Mouse (Mus musculus) yolk sac, embryonic 10.5 days (tissue): ENCODE data around the gene Lrrc29.
"Not testable (repeated sequence)": the region's sequence is repeated elsewhere in the genome, so short reads cannot be mapped to it uniquely, and the experiment has no call there.

ENCODE experiments used
- DNase-seq: peaks from one replicate; pipeline ENCODE4 v3.0.0-alpha.2; 2017; ENCODE audit warnings: low spot score

Gene Lrrc29

DNA sequence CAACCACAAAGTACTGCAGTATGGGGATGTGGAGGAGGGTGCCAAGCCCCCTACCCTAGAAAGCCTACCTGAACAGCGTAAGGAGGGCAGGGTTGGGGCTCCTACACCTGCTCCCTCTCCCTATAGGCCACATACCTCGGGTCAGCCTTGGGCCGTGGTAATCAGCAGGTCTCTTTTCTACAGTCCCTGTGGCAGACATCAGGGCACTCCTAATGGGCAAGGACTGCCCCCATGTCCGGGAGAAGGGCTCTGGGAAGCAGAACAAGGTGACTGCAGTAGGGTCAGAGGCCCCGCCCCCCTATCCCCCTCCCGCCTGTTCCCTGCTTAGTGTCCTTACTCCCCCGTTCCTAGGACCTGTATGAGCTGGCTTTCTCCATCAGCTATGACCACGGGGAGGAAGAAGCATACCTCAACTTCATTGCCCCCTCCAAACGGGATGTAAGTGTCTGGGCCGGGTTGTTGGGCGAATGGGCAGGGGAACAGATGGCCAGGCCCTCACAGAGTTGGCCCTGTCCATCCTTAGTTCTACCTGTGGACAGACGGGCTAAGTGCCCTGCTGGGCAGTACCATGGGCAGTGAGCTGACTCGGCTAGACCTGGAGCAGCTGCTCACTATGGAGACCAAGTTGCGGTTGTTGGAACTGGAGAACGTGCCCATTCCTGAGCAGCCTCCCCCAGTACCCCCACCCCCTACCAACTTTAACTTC lies 16.8 kb downstream of the Lrrc29 start:
- DNase-seq: no peak

DNA sequence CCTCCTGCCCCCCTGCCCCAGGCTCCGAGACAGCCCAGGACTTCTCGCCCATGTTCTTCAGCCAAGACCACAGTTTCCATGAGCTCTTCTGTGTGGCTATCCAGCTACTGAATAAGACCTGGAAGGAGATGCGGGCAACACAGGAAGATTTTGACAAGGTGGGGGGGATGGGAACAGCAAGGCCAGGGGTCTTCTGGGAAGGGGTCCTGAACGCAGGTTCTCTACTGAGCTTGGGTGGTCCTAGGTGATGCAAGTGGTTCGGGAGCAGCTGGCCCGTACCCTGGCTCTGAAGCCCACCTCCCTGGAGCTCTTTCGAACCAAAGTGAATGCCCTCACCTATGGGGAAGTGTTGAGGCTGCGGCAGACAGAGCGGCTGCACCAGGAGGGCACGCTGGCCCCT lies 17.6 kb downstream of the Lrrc29 start:
- no peak for DNase-seq

- no peak for DNase-seq
Observed at GRCm38 (mm10) chr8:105307670-105308069, 18.4 kb downstream of the Lrrc29 start.

GRCm38 (mm10) chr8:105306146-105306691 lies 19.9 kb downstream of the Lrrc29 start:
- DNase-seq: no peak

DNA sequence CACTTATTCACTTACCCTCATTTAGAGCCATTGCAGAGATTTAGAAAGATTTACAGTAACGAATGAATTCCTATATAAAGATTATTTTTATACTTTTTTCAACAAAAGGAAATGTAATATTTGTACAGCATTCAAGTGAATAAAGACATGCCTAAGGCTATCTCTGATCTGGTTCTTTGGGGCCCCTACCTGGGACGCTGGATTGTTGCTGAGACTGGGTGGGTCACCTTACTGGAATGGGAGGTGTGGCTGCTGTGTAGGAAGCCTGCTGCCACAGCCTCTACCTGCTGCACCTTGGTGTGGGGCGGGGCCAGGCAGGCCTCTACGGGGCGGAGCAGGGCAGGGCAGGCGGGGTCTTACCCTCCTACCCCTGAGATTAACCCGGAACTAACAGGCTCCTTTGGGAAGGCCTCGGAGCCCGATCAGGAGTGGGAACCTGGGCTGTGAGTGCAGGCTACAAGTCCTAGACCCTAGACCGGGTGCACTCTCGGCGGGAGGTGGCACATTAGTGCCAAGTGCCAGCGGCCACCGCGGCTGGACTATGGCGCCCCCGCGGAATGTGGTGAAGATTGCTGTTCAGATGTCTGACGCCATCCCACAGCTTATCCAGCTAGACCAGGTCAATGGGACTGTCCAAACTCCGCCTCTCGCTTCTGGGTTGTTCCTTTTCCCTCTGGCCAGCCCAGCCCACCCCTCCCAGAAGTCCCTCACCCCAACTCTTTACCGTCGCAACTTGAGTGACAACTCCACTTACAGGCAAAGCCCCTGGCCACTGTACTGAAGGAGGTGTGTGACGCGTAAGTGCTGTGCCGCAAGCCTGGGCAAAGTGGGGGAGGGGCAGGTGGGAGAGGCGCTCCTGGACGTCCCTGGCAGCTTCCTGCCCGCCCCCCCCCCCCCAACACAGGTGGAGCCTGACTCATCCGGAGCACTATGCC lies 20.6 kb downstream of the Lrrc29 start, which contains the start of gene Elmo3:
Gene Elmo3, plus strand, starts transcription at position 391 of the 935 bp plus-strand sequence.
- DNase-seq: peak; percentile 89

DNA sequence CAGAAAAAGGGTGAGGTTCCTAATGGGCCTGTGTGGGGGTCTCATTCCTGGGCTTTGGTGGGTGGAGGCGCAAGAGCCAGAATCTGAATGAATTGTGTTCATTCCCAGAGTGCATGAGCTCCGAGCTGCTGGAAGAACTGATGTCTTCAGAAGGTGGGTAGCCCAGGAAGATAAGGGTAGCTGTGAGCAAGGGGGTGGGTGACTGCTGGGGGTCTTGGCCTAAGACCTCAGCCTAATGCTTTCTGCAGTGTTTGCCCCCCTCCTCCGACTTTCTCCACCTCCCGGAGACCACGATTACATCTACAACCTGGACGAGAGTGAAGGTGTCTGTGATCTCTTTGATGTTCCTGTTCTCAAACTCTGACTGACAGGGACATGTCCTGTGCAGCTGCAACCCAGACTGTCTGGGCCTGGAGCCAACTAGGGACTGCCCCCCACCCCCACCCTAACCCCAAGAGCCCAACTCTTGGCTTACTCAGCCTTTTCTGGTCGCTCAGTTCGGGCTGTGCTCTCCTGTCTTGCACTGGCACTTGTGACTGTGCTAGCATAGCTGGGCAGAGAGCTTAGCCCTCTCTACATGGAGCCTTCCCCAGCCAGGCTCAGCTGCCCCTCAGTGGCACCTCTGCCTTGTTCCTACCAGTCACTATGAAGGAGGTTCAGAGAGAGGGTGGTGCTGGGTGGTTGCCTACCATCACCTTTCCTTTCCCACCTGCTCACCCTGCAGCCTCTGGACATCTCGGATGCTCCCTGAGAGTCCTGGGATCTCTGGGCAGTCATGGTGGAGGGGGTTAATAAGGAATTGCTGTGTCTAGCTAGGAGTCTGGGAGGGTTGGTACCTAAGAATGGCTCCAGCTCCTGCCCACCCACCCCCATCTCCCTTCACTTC lies 21.5 kb downstream of the Lrrc29 start:
- DNase-seq: no peak

- DNase-seq: no peak
Observed at GRCm38 (mm10) chr8:105303874-105304273, 22.2 kb downstream of the Lrrc29 start.

- DNase-seq: no peak
Observed at GRCm38 (mm10) chr8:105303396-105303795, 22.7 kb downstream of the Lrrc29 start.

DNA sequence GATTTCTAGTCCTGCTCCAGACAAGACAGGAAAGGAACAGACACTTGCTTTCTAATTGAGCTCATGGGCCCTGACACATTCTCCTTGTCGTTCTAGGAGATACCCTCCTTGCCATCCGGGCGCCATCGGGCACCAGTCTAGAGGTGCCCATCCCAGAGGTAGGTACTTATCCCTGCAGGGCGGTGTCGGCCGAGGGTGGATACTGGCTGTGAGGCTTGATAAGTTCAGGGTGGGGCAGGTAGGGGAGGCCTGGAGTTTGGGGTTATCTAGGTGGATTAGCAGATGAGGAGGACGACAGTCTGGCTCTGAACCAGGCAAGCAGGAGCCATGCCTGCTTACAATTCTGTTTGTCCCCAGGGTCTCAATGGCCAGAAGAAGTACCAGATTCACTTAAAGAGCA lies 26.1 kb downstream of the Lrrc29 start:
- DNase-seq: no peak

DNA sequence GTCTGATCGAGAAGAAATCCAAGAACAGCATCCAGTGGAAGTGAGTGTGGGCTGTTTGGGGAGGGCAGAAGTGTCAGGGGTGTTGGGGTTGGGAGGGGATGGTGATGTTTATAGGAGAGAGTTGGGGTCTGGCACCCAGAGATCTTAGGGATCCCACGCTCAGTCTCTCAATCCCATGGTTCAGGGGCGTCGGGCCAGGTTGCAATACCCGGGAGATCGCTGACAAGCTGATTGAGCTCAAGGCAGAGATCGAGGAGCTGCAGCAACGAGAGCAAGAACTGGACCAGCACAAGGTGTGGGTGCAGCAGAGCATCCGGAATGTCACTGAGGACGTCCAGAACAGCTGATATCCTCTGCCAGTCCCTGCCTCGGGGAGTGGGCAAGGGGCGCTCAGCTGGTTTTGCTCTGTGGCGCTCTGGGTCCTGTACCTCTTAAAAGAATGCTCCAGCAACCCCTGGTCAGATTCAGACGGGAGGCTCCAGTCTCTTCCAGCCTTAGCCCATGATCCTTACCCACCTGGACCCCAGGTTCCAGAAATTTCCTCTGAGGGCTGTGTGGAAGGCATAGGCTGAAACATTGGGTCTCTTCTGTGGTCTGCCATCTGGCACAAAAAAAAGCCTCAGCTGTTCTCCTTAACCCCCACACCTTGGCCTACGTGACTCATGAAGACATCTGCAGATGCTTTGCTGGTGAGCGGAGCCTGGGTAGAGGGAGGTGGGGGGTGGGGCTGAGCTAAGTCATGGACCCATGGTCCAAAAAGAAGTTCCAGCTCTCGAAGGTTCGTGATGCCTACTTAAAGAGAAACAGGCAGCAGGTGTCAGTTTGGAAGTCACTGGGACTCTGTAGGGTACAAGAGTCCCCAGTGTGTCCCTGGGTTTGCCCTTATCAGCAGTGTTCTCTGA lies 27.5 kb downstream of the Lrrc29 start:
- DNase-seq: no peak

GRCm38 (mm10) chr8:105297511-105298192 lies 28.4 kb downstream of the Lrrc29 start, which contains the start of gene E2f4:
TSS of gene E2f4 (plus strand) at chr8:105297663.
- DNase-seq: peak; percentile 89

DNA sequence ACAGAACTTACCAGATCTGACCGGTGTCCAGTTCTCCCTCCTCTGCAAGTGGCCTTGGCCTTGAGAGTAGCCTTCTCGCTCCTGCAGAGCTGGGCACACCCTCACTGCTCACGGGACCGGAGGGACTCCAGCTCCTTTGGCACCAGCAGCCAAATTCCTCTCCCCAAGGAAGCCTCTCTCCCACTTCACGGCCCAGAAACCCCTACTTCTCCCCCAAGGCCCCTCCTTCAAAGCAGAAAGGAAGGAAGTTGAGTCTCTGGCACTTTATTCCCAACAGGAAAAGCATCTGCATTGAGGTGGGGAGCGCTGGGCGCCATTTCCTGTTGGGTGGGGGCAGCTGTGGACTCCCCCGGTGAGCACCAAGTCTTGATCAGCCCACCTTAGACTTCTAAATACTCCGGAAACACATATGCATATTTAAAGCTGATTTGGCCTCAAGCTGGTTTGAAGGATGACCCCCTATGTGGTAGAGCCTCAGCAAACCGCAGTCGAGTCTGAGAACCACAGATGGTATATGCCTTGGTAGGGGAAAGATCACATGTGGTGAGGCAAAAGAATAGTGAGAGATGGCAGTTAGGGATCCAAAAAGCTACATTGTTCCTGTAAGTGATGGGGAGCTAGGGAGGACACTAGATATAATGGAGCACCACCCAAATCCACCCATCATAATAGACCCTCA lies 30.0 kb downstream of the Lrrc29 start, which contains the start of gene Exoc3l:
Gene Exoc3l, minus strand, starts transcription at position 207 of the 679 bp plus-strand sequence.
- no peak for DNase-seq

DNA sequence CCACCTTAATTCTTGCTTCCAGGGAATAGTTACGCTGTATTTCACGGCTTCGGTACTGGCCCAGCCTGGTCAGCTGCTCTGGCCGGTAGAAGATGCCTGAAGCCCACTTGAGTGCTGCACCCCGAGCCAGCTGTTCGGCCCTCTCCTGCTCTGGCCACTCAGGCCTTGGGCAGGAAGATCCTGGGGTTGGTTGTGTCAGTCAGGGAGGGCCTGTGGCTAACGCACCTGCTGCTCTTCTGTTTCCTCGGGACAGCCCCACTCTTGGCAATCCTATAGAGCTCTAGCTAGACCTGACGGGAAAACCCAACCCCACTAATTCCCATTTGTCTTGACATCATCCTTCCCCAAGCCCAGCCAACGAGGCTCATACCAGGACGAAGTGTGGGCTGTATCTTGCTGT lies 30.8 kb downstream of the Lrrc29 start:
- no peak for DNase-seq

GRCm38 (mm10) chr8:105294776-105295175 lies 31.3 kb downstream of the Lrrc29 start:
- DNase-seq: no peak

DNA sequence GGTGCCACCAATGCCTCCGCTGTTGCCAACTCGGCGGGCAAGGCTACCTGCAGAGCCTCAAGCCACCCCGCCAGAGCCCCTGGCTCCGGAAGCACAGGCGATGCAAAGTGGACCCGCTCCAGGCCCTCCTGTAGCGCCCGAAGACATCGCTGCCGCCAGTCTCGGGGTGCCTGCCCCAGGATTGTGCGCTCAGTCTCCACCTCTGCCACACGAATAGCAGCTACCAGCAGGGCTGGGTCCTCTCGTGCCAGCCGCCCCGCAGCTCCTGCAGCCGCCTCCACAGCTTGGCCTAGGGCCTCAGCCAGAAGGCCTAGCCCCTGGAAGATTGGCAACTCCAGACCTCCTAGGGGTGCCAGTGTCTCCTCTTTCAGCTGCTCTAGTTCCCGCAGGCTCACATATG lies 32.7 kb downstream of the Lrrc29 start:
- DNase-seq: no peak

- no peak for DNase-seq
Observed at GRCm38 (mm10) chr8:105292471-105292870, 33.6 kb downstream of the Lrrc29 start.

DNA sequence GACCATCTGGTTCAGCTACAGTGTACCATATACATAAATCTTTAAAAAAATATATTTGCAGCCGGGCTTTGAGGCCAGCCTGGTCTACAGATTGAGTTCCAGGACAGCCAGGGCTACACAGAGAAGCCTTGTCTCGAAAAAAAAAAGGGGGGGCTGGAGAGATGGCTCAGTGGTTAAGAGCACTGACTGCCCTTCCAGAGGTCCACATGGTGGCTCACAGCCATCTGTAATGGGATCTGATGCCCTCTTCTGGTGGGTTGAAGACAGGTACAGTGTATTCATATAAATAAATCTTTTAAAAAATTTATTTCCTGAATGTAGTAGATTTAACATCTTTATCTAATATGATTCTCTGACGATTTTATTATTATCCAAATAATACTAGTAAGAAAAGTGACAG lies 34.3 kb downstream of the Lrrc29 start:
- not testable (repeated sequence) for DNase-seq

DNA sequence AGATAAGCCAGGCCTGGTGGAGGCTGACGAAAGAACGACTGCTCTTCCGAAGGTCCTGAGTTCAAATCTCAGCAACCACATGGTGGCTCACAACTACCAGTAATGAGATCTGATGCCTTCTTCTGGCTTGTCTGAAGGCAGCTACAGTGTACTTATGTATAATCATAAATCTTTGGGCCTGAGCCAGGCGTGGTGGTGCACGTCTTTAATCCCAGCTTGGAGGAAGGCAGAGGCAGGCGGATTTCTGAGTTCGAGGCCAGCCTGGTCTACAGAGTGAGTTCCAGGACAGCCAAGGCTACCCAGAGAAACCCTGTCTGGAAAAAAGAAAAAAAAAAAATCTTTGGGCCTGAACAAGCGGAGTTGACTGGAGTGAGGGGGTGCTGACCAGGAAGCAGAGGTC lies 34.7 kb downstream of the Lrrc29 start:
- not testable (repeated sequence) for DNase-seq

DNA sequence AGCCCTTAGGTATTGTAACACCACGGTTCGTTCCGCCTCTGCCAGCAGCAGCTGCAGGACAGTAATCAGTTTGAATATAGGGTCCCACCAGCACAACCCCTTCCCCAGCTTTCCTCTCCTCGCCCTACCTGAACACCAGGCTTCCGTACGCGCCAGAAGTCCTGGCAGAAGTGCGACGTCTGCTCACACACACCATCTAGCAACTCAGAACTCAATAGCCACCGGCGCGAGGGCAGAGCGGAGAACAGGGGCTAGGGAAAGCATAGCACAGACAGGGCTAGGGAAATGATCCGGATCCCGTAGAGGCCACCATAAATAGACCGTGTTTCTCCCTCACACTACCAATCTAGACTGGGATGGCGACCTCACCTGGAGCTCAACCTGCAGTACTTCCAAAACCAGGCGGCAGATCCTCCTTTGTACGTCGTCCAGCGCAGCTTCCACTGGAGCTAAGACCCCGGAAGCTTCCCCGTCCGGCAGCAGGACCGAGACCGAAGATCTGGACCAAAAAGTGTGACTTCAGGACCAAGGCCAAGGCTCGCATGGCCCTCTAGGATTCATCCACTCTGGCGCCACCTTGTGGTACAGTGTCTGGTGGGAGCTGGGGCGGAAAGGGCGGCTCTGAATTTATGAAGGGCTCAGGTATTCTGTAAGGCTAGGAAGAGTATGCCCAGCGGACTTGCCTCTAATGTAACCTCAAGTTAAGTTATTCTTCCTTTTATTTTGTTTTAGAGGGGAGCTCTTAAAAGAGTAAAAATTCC lies 35.3 kb downstream of the Lrrc29 start:
- peak; percentile 78 for DNase-seq
